Mouse (Mus musculus) retina, embryonic 14.5 days (tissue): ENCODE measurements at regions not wholly inside any gene's neighbourhood (a gene's known extent, or its start where the extent isn't known, plus 50 kb on each side); places are given as distances from the start of the nearest gene placed in this dataset.

Experiments used
- DNase-seq: peaks from one replicate; pipeline ENCODE4 v3.0.0-alpha.2; 2015; ENCODE audit warnings: low spot score

GRCm38 (mm10) chr3:19367761-19368160 lies 260.7 kb downstream of the 1700064H15Rik start:
- no peak for DNase-seq
